Mouse (Mus musculus): Measurements from ENCODE around the gene Tle2. TPM values are rescaled to one million over a fixed set of nuclear protein-coding genes. Genes with fewer than 3 reads are reported as not detected.

Gene Tle2
- polyA plus RNA-seq, 1 experiment from 2014 or later: 23.6 TPM

DNA sequence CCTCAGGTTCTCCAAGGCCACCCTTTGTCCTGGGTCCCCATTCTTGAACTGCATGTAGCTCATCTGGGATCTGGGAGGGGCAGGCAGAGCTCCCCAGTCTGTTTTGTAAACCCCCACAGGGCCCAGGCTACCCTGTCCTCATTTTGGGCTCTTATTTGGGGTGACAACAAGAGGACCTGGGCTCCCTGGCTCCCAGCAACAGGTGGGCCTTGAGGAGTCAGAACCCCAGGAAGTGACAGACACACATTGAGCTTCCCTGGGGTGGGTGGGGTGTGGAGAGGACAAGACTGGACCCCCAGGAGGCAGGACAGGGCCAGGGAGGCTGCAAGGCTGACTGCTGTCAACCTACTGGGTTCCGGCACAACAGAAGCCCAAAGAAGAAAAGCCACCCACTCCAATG lies 30.7 kb upstream of the Tle2 start:
- no peak overlapping the region for H3K27ac ChIP-seq
- H3K4me2 ChIP-seq: peak overlapping the region; percentile 80
- no peaks in the 10 kb centered on the region for H3K9me3 ChIP-seq (replicated peaks)
- WGBS: 62% methylated on average over 1 of the region's 1 CpGs
- peak overlapping the region; percentile 88 for H3K9ac ChIP-seq
- ATAC-seq (replicated peaks; ENCODE audit: insufficient number of reproducible peaks, insufficient read depth, low FRiP score, low read depth): no peak
- H3K27me3 ChIP-seq: no peaks in the 10 kb centered on the region
- peaks cover 36% of the 10 kb centered on the region for H3K4me1 ChIP-seq (replicated peaks)
- H3K36me3 ChIP-seq: no peaks in the 10 kb centered on the region
- peak overlapping the region; percentile 78 for H3K4me3 ChIP-seq

DNA sequence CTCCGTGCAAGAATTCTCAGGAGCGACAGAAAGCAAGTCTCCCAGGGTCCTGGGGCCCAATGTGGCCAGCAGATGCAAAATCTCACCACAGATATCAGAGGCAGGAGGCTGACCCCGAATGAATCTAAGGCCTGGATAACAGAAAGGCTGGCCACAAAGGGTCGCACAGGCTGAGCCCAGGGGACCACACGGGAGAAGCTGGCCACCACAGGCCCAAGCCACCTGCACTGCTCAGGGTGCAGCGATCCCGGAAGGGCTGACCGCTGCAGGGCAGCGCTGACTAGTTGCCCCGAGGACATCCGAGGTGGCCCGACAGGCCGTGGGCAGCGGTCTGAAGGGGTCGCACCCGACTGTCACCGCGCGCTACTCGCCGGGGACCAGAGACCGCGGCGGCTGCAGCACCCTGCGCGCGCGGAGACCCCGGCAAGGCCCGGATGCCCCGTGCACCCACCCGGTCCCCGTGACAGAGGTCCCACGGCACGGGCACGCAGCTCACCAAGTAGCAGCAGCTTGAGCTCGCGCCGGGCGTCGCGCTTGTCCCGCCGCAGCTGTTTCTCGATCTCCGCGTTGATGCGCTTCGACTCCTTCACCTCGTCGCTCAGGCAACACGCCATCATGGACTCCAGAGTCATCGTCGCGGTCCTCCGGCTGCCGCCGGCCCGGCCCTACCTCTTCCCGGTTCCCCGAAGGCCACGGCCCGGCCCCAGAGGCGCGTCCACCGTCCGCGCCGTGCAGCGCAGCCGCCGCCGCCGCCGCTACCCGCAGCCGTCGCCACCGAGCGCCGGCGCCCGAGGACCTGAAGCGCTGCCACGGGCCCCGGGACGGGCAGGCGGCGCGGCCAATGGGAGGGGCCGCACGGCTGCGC lies 29.8 kb upstream of the Tle2 start:
- Histone ChIP-seq H3K27ac (peak overlapping the region; percentile 73), H3K9me3 (replicated peaks) (no peaks in the 10 kb centered on the region), H3K9ac (peak overlapping the region; percentile 88), H3K4me2 (peak overlapping the region; percentile 80), H3K36me3 (no peaks in the 10 kb centered on the region), H3K27me3 (no peaks in the 10 kb centered on the region), H3K4me3 (peak overlapping the region; percentile 78), H3K4me1 (replicated peaks) (peaks cover 36% of the 10 kb centered on the region)
- WGBS: under 1% methylated on average over 88 of the region's 93 CpGs
- no peak for ATAC-seq (replicated peaks; ENCODE audit: insufficient number of reproducible peaks, insufficient read depth, low FRiP score, low read depth)

DNA sequence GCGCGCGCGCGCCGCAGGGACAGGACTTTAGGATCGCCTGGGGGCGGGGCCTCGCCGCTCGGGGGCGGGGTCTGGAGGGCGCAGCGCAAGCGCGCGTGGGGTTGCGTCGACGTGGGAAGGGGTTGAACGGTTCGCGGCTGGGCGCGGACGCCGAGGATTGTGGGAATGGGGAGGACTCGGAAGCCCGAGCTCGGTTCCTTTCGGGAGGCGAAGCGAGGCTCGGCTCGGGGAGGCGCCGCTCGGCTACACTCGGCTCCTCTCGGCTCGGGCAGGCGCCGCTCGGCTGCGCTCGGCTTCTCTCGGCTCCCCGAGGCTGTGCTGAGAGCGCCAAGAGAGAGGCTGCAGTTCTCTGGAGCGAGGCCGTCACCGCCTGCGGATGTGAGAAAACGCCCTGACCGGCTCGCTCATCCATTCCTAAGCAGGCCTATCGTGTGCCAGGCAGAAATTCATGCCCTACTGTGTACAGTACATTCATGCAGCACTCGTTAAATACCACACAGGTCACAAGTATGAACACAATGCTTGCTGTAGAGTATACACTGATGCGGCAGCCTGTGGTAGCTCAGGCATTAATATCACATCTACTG lies 29.1 kb upstream of the Tle2 start, which contains the start of gene Gna11:
TSS of gene Gna11 (minus strand) at position 30 of the 587 bp plus-strand sequence.
- peak within 1 kb of the TSS; percentile 88 for H3K9ac ChIP-seq
- H3K27me3 ChIP-seq: no peaks in the 10 kb centered on the region
- H3K9me3 ChIP-seq (replicated peaks): no peaks in the 10 kb centered on the region
- under 1% methylated on average over 57 of the region's 59 CpGs for WGBS
- H3K4me3 ChIP-seq: peak within 1 kb of the TSS; percentile 78
- peak within 1 kb of the TSS; percentile 76 for H3K27ac ChIP-seq
- H3K4me2 ChIP-seq: peak within 1 kb of the TSS; percentile 80
- peaks cover 36% of the 10 kb centered on the region for H3K4me1 ChIP-seq (replicated peaks)
- peak; percentile 95 for ATAC-seq (replicated peaks; ENCODE audit: insufficient number of reproducible peaks, insufficient read depth, low FRiP score, low read depth)
- no peaks in the 10 kb centered on the region for H3K36me3 ChIP-seq

DNA sequence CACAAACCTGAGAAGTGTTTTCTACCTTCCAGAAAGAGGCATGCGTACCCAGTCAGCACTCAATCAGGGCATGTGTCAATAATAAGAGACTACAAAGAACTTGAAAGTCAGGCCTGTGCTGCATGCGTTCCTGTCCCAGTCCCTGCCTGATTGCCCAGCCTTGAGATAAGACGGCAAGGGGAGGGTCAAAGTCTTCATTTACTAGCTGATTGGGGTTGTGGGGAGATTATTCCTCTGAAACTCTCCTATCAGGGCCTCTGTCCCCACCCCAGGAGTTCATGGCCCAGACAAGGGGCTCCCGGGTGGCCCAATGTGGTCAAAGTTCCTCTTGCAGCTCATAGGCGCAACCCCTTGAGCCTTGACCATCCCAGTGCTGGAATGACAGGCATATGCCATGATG lies 28.0 kb upstream of the Tle2 start:
- Histone ChIP-seq H3K4me2 (no peak overlapping the region), H3K4me1 (replicated peaks) (peaks cover 35% of the 10 kb centered on the region), H3K9me3 (replicated peaks) (no peaks in the 10 kb centered on the region), H3K36me3 (no peaks in the 10 kb centered on the region), H3K27me3 (no peaks in the 10 kb centered on the region), H3K27ac (no peak overlapping the region), H3K9ac (0 out of 2 replicates have a peak overlapping the region, but pooled peaks have one; percentile 13), H3K4me3 (no peak overlapping the region)
- 60% methylated on average over 5 of the region's 5 CpGs for WGBS
- no peak for ATAC-seq (replicated peaks; ENCODE audit: insufficient number of reproducible peaks, insufficient read depth, low FRiP score, low read depth)

DNA sequence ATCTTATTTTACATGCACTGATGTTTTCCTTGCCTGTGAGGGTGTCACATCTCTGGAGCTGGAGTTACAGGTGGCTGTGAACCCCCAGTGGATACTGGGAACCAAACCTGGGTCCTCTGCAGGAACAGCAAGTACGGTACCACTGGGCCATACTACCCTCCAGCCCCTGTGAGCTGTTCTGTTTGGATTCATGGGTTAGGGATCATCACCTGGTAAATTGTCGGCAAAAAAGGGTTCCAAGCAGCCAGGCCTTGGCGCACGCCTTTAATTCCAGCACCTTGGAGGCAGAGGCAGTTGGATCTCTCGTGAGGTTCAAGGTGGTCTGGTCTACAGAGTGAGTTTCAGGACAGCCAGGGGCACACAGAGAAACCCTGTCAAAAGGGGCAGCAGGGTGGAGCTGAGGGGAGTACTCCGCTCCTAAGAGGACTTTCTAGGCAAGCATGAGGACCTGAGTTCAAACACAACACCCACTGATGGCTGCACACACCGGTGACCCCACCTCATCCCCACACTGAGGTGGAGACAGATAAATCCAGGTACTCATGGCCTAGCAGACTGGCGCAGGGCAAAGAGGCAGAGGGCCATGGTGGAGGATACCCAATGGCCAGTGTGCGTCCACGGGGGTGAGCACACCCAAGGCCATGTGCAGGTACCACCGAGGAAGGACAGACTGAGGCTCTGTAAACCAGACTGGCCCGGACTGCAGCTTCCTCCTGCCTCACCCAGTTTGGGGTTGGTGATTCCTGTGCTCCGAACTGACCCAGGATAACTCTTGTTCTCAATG lies 27.4 kb upstream of the Tle2 start:
- Histone ChIP-seq H3K9me3 (replicated peaks) (no peaks in the 10 kb centered on the region), H3K4me1 (replicated peaks) (peaks cover 35% of the 10 kb centered on the region), H3K4me2 (no peak overlapping the region), H3K27me3 (no peaks in the 10 kb centered on the region), H3K4me3 (no peak overlapping the region), H3K36me3 (no peaks in the 10 kb centered on the region), H3K27ac (no peak overlapping the region), H3K9ac (no peak overlapping the region)
- ATAC-seq (replicated peaks; ENCODE audit: insufficient number of reproducible peaks, insufficient read depth, low FRiP score, low read depth): no peak
- WGBS: 93% methylated on average over 13 of the region's 13 CpGs

DNA sequence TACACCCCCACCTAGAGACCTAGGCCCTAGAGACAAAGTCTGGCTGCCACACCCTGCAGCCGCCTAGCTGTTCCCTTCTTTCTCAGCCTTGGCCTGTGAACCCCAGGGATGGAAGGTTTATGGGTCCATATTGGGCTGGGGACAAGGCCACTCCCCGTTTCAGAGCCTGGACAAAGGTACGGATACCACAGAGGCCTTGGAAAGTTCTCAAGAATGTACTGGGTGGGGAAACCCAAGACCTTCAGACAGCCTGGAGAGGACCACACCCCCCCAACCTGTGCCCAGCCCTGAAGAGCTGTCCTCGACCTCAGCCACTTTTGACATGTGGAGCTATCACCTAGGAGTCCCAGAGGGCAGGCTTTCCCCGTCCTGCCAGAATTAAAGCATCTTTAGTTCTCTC lies 25.4 kb upstream of the Tle2 start:
- Histone ChIP-seq H3K9me3 (replicated peaks) (0 out of 2 replicates have a peak, but pooled peaks cover 2% of the 10 kb centered on the region), H3K36me3 (no peaks in the 10 kb centered on the region), H3K4me3 (no peak overlapping the region), H3K4me2 (no peak overlapping the region), H3K27me3 (no peaks in the 10 kb centered on the region), H3K27ac (no peak overlapping the region), H3K9ac (no peak overlapping the region), H3K4me1 (replicated peaks) (peaks cover 15% of the 10 kb centered on the region)
- no peak for ATAC-seq (replicated peaks; ENCODE audit: insufficient number of reproducible peaks, insufficient read depth, low FRiP score, low read depth)
- 65% methylated on average over 5 of the region's 5 CpGs for WGBS

DNA sequence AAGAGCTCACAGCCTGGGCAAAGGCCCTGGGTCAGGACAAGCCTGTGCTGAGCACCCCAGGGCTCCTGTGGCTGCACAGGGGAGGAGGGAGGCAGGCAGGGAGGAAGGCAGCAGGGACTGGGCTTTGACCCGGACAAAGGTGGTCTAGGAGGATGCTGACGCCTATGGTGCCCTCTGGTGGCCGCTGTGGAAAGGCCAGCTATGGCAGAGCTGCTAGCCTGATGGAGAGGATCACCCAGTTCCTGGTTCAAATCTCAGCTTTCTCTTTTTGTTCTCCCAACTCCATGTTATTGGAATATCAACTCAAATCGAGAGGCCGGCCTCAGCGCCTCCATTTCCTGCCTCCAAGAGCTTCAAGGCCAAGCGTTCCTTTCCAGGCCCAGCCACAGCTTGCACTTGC lies 24.1 kb upstream of the Tle2 start:
- Histone ChIP-seq H3K4me2 (no peak overlapping the region), H3K36me3 (no peaks in the 10 kb centered on the region), H3K4me1 (replicated peaks) (peaks cover 12% of the 10 kb centered on the region), H3K4me3 (no peak overlapping the region), H3K9me3 (replicated peaks) (0 out of 2 replicates have a peak, but pooled peaks cover 2% of the 10 kb centered on the region), H3K9ac (no peak overlapping the region), H3K27ac (no peak overlapping the region), H3K27me3 (no peaks in the 10 kb centered on the region)
- WGBS: 11% methylated on average over 7 of the region's 7 CpGs
- ATAC-seq (replicated peaks; ENCODE audit: insufficient number of reproducible peaks, insufficient read depth, low FRiP score, low read depth): no peak

DNA sequence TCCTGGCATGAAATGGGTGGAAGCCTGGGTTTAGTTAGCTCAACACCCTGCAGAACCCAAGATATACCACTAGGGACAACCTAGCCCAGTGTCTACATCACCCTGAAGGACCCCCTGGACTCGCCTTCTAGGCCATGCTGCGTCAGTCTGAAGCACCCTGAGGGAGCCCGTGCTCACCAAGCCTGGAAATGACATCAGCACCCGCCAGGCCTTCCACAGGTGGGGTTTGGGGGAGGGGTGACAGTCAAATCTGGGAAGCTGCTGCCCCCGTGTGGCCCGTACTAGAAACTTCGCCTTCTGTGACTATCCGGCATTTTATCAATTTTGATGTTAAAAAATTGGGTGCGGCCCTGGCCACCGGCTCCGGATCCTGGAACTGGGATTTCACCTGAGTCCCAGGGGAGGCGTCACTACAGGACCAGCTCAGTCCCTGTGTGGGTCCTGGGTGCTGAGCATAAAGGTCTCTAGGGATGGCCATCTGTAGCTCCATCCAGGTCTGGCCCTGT lies 22.7 kb upstream of the Tle2 start:
- H3K27ac ChIP-seq: peak overlapping the region; percentile 48

DNA sequence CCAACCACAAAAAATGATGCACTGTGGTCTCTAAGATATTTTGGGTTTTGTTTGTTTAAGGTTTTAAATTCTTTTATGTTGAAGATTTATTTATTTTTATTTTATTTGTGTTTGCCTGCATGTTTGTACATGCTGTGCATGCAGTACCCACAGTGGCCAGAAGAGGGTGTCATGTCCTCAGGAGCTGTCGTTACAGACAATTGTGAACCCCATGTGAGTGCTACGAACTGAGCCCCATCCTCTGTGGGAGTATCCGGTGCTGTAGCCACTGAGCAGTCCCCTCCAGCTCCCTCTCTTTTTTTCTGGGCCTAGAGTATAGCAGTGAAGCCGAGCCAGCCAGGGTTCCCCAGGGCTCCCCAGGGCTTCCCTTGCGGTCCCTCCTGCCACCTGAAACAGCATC lies 21.1 kb upstream of the Tle2 start:
- Histone ChIP-seq H3K4me1 (replicated peaks) (peaks cover 8% of the 10 kb centered on the region), H3K4me3 (no peak overlapping the region), H3K27ac (no peak overlapping the region), H3K4me2 (no peak overlapping the region), H3K9ac (no peak overlapping the region), H3K27me3 (no peaks in the 10 kb centered on the region), H3K9me3 (replicated peaks) (0 out of 2 replicates have a peak, but pooled peaks cover 2% of the 10 kb centered on the region), H3K36me3 (no peaks in the 10 kb centered on the region)
- no peak for ATAC-seq (replicated peaks; ENCODE audit: insufficient number of reproducible peaks, insufficient read depth, low FRiP score, low read depth)
- WGBS: 83% methylated on average over 5 of the region's 5 CpGs

More for the DNA sequence above, 22.7 kb upstream of the Tle2 start:
- Histone ChIP-seq H3K4me3 (no peak overlapping the region), H3K27me3 (no peaks in the 10 kb centered on the region), H3K9ac (no peak overlapping the region), H3K9me3 (replicated peaks) (0 out of 2 replicates have a peak, but pooled peaks cover 2% of the 10 kb centered on the region), H3K4me2 (no peak overlapping the region), H3K36me3 (no peaks in the 10 kb centered on the region), H3K4me1 (replicated peaks) (peaks cover 8% of the 10 kb centered on the region)
- peak; percentile 89 for ATAC-seq (replicated peaks; ENCODE audit: insufficient number of reproducible peaks, insufficient read depth, low FRiP score, low read depth)
- WGBS: 2% methylated on average over 12 of the region's 12 CpGs

DNA sequence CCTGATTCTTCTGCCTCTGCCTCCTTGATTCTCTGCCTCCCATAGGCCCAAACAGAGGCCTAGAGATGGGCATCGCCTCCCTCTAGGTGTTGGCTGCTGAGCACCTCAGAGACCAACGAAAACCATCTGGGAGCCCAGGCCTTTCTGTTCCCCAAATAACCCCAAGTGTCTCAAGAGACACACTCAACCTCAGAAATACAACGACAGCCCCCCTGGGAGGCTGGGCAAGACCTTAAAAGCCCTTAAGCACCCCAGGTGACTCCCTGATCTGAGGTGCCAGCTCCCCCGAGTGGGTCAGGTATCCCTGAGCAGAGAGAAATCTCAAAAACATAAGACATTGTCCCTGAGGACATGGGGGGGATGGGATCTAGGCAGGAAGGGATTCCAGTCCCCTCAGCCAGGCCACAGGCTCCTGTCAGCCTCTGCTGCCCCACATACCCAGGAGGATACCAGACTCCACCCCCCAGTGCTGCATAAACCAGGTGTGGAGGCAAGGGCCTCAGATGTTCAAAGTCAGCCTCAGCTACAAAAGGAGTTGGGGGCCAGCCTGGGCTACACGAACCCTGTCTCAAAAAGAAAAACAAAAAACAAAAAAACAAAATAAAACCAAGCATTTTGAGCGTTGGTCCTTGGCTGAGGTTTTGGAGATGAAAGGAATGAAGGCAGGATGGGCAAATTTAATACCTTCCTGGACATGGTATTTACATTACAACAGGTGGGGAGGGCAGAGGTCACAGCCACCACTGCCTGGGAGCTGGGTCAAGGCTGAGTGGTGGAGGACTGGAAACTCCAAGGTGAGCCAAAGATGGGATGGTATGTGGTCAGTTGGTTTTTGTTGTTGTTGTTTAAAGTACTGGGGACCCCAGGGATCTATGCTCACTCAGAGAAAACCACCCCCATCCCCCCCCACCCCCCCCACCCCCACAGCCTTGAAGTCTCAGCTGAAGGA lies 20.3 kb upstream of the Tle2 start:
- Histone ChIP-seq H3K9me3 (replicated peaks) (0 out of 2 replicates have a peak, but pooled peaks cover 2% of the 10 kb centered on the region), H3K4me1 (replicated peaks) (peaks cover 12% of the 10 kb centered on the region), H3K9ac (no peak overlapping the region), H3K4me2 (no peak overlapping the region), H3K27me3 (no peaks in the 10 kb centered on the region), H3K36me3 (no peaks in the 10 kb centered on the region), H3K27ac (no peak overlapping the region), H3K4me3 (no peak overlapping the region)
- ATAC-seq (replicated peaks; ENCODE audit: insufficient number of reproducible peaks, insufficient read depth, low FRiP score, low read depth): no peak
- 75% methylated on average over 6 of the region's 6 CpGs for WGBS
